13 mouse cellular contexts compared by ENCODE assay signal in genomic region chr2:161470844-161471243, GRCm38 (mm10).
"Had no signal": no experiment of that assay in that cellular context is flagged by ENCODE, and none has a peak within 500 bp of the region (broad histone marks: within the 10 kb centered on the region; RNA-seq: fewer than 3 reads in every experiment).

No protein-coding gene starts in this region.

- H3K27ac ChIP-seq: left cerebral cortex, adult 2 months; limb, embryonic 10.5 days; liver, embryonic 15.5 days; midbrain, embryonic 13.5 days; stomach, embryonic 15.5 days had no signal

- H3K36me3 ChIP-seq: limb, embryonic 10.5 days; liver, embryonic 15.5 days; midbrain, embryonic 13.5 days; stomach, embryonic 15.5 days had no signal

- H3K9me3 ChIP-seq: limb, embryonic 10.5 days; liver, embryonic 15.5 days; midbrain, embryonic 13.5 days; stomach, embryonic 15.5 days had no signal

- ATAC-seq: lung, postnatal 0 days had no signal

- H3K27me3 ChIP-seq: liver, embryonic 15.5 days; stomach, embryonic 15.5 days had no signal

- H3K4me3 ChIP-seq: left cerebral cortex, adult 2 months; limb, embryonic 10.5 days; liver, embryonic 15.5 days; midbrain, embryonic 13.5 days; stomach, embryonic 15.5 days had no signal

- H3K9ac ChIP-seq: liver, embryonic 15.5 days; midbrain, embryonic 13.5 days; stomach, embryonic 15.5 days had no signal

- H3K4me1 ChIP-seq: limb, embryonic 10.5 days; liver, embryonic 15.5 days; midbrain, embryonic 13.5 days; stomach, embryonic 15.5 days had no signal

- DNase-seq: kidney, adult 8-10 months; kidney, postnatal 25 days; lung, adult 2 months; lung, postnatal 36 days; thymus, adult 2 months; thymus, postnatal 25 days had no signal

- H3K4me2 ChIP-seq: liver, embryonic 11.5 days; liver, embryonic 15.5 days; midbrain, embryonic 13.5 days; stomach, embryonic 15.5 days had no signal
